Mouse (Mus musculus) limb, embryonic 14.5 days (tissue): ENCODE measurements around the gene Nrde2. TPM values are rescaled to one million over a fixed set of nuclear protein-coding genes. Genes with fewer than 3 reads are reported as not detected.

Experiments
- ATAC-seq: fragments of 200-750 bp; cut with Nextera tagmentation; 2 replicates; pipeline ENCODE4 v1.8.0; 2017; ENCODE audit warnings: low read depth, moderate number of reproducible peaks, moderate TSS enrichment; ENCODE audit not compliant: low FRiP score
- DNase-seq: peaks from one replicate; pipeline ENCODE4 v3.0.0-alpha.2; 2015; ENCODE audit warnings: low spot score
- H3K27ac ChIP-seq: fragments of 300-500 bp; sonication (generic); replicated peaks from 2 replicates; pipeline ENCODE4 v1.5.1; 2014; ENCODE audit warnings: low read depth, mild to moderate bottlenecking, low read length, moderate library complexity, mixed read lengths
- H3K27me3 ChIP-seq: fragments of 300-500 bp; sonication (generic); 2 replicates; pipeline ENCODE4 v1.6.1; 2014; ENCODE audit warnings: low read length, mixed read lengths; ENCODE audit not compliant: control insufficient read depth, insufficient read depth
- H3K36me3 ChIP-seq: fragments of 300-500 bp; sonication (generic); 2 replicates; pipeline ENCODE4 v1.6.1; 2014; ENCODE audit warnings: mild to moderate bottlenecking, low read length, moderate library complexity, mixed read lengths; ENCODE audit not compliant: control insufficient read depth, insufficient read depth
- H3K4me1 ChIP-seq: fragments of 300-500 bp; sonication (generic); 2 replicates; pipeline ENCODE4 v1.6.1; 2014; ENCODE audit warnings: antibody characterized with exemption, low read length, mixed read lengths; ENCODE audit not compliant: control insufficient read depth, insufficient read depth
- H3K4me2 ChIP-seq: fragments of 300-500 bp; sonication (generic); replicated peaks from 2 replicates; pipeline ENCODE4 v1.6.1; 2014; ENCODE audit warnings: low read depth, mild to moderate bottlenecking, low read length, moderate library complexity; ENCODE audit not compliant: severe bottlenecking
- H3K4me3 ChIP-seq: fragments of 300-500 bp; sonication (generic); replicated peaks from 2 replicates; pipeline ENCODE4 v1.5.1; 2014; ENCODE audit warnings: low read length
- H3K9ac ChIP-seq: fragments of 300-500 bp; sonication (generic); 2 replicates; pipeline ENCODE4 v1.6.1; 2014; ENCODE audit warnings: mild to moderate bottlenecking, low read depth, low read length, moderate library complexity; ENCODE audit not compliant: severe bottlenecking
- H3K9me3 ChIP-seq: fragments of 300-500 bp; sonication (generic); 2 replicates; pipeline ENCODE4 v1.6.1; 2016; ENCODE audit warnings: low read length; ENCODE audit not compliant: control insufficient read depth
- POLR2A ChIP-seq: fragments of 200-500 bp; IDR thresholded peaks from 2 replicates; pipeline ENCODE4 v1.8.0; 2012; ENCODE audit warnings: inconsistent platforms, mild to moderate bottlenecking, moderate library complexity, borderline replicate concordance; ENCODE audit not compliant: insufficient read depth, insufficient read length; ENCODE audit errors: extremely low read depth
- WGBS: fragments of 180-500 bp; shearing (Covaris S2); extraction: QIAGEN DNeasy Blood & Tissue Kit; methylation state at CpG from one replicate; pipeline ENCODE4 v1.1.7; 2014; 5-methylcytosine and 5-hydroxymethylcytosine counted together
- polyA plus RNA-seq, 2 experiments: library from polyadenylated mRNA; depleted of rRNA in 1 of 2; stranded (reverse) in 1 of 2; unstranded in 1 of 2; fragments of >200 nt; fragmentation: Nextera tagmentation in 1 of 2; extraction: Ambion mirVana in 1 of 2; gene quantifications; 2 replicates each; pipeline versions ENCODE4 v1.2.1 to v1.2.3; 2012 to 2014

The Nrde2 gene
- polyA plus RNA-seq, 2 experiments, result 12.4 to 13.0 TPM

GRCm38 (mm10) chr12:100196786-100197185 is 37.3 kb upstream of the Nrde2 start:
- TF ChIP-seq POLR2A, result no peak
- H3K9me3 ChIP-seq, result no peaks in the 10 kb centered on the region
- H3K27me3 ChIP-seq, result no peaks in the 10 kb centered on the region
- 54% methylated on average over 7 of the region's 7 CpGs for WGBS
- no peak overlapping the region for H3K4me3 ChIP-seq
- no peak overlapping the region for H3K4me2 ChIP-seq
- no peak overlapping the region for H3K27ac ChIP-seq
- ATAC-seq (no peak), DNase-seq (no peak)
- no peaks in the 10 kb centered on the region for H3K36me3 ChIP-seq
- H3K4me1 ChIP-seq, result peaks cover 7% of the 10 kb centered on the region; the same call in 1 of the 2 replicates
- H3K9ac ChIP-seq, result no peak overlapping the region

- ATAC-seq (no peak), DNase-seq (no peak)
- no peak overlapping the region for H3K4me3 ChIP-seq
- H3K27me3 ChIP-seq, result no peaks in the 10 kb centered on the region
- no peak overlapping the region for H3K4me2 ChIP-seq
- no peak for TF ChIP-seq POLR2A
- H3K4me1 ChIP-seq, result no peaks in the 10 kb centered on the region
- H3K9me3 ChIP-seq, result no peaks in the 10 kb centered on the region
- H3K9ac ChIP-seq, result no peak overlapping the region
- no peak overlapping the region for H3K27ac ChIP-seq
- WGBS, result 77% methylated on average over 1 of the region's 1 CpGs
- no peaks in the 10 kb centered on the region for H3K36me3 ChIP-seq
Measured at GRCm38 (mm10) chr12:100194181-100194580, 34.7 kb upstream of the Nrde2 start.

- TF ChIP-seq POLR2A, result no peak
- ATAC-seq, result no peak
- whole genome bisulfite sequencing, result 85% methylated on average over 6 of the region's 6 CpGs
Measured at GRCm38 (mm10) chr12:100190802-100191201, 31.3 kb upstream of the Nrde2 start.

GRCm38 (mm10) chr12:100187756-100188430 is 28.4 kb upstream of the Nrde2 start:
- H3K4me2 ChIP-seq, result peak overlapping the region; percentile 94
- 2% methylated on average over 29 of the region's 29 CpGs for WGBS
- ATAC-seq (no peak), DNase-seq (peak; percentile 23)
- peak overlapping the region; percentile 73 for H3K9ac ChIP-seq
- H3K9me3 ChIP-seq, result no peaks in the 10 kb centered on the region
- TF ChIP-seq POLR2A, result peak; percentile 6; the same call in 1 of the 2 replicates
- peak overlapping the region; percentile 100 for H3K27ac ChIP-seq
- H3K4me1 ChIP-seq, result peaks cover 13% of the 10 kb centered on the region; the same call in 1 of the 2 replicates
- H3K27me3 ChIP-seq, result no peaks in the 10 kb centered on the region
- H3K4me3 ChIP-seq, result peak overlapping the region; percentile 68
- H3K36me3 ChIP-seq, result no peaks in the 10 kb centered on the region

More at GRCm38 (mm10) chr12:100190802-100191201, 31.3 kb upstream of the Nrde2 start:
- Histone ChIP-seq H3K4me3 (no peak overlapping the region), H3K4me1 (peaks cover 13% of the 10 kb centered on the region; the same call in 1 of the 2 replicates), H3K9me3 (no peaks in the 10 kb centered on the region), H3K27ac (no peak overlapping the region), H3K9ac (no peak overlapping the region), H3K36me3 (no peaks in the 10 kb centered on the region), H3K27me3 (no peaks in the 10 kb centered on the region), H3K4me2 (no peak overlapping the region)
- no peak for DNase-seq

GRCm38 (mm10) chr12:100187013-100187755 is 27.7 kb upstream of the Nrde2 start:
- WGBS, result 1% methylated on average over 52 of the region's 52 CpGs
- no peaks in the 10 kb centered on the region for H3K27me3 ChIP-seq

More at GRCm38 (mm10) chr12:100187013-100187755, 27.7 kb upstream of the Nrde2 start:
- peak overlapping the region; percentile 100 for H3K27ac ChIP-seq
- no peaks in the 10 kb centered on the region for H3K9me3 ChIP-seq
- H3K4me3 ChIP-seq, result peak overlapping the region; percentile 68
- H3K36me3 ChIP-seq, result no peaks in the 10 kb centered on the region
- H3K4me2 ChIP-seq, result peak overlapping the region; percentile 94
- peaks cover 13% of the 10 kb centered on the region; the same call in 1 of the 2 replicates for H3K4me1 ChIP-seq
- DNase-seq, result peak; percentile 99
- peak; percentile 42; the same call in 1 of the 2 replicates for TF ChIP-seq POLR2A
- peak; percentile 99 for ATAC-seq
- peak overlapping the region; percentile 92 for H3K9ac ChIP-seq
